Mouse (Mus musculus) liver, adult 2 months (tissue): ENCODE measurements around the gene Tshb.
A peak's percentile ranks its signal among the peaks of the same experiment; 100 is the strongest.

Experiments used
- CTCF ChIP-seq: fragments of 200-500 bp; IDR thresholded peaks from 2 replicates; pipeline ENCODE4 v1.5.1; 2011; ENCODE audit warnings: low read depth, low read length, control low read depth
- POLR2A ChIP-seq: fragments of 200-500 bp; IDR thresholded peaks from 2 replicates; pipeline ENCODE4 v1.6.1; 2011; ENCODE audit warnings: low read length, control low read depth; ENCODE audit not compliant: insufficient read depth; ENCODE audit errors: extremely low read depth

DNA sequence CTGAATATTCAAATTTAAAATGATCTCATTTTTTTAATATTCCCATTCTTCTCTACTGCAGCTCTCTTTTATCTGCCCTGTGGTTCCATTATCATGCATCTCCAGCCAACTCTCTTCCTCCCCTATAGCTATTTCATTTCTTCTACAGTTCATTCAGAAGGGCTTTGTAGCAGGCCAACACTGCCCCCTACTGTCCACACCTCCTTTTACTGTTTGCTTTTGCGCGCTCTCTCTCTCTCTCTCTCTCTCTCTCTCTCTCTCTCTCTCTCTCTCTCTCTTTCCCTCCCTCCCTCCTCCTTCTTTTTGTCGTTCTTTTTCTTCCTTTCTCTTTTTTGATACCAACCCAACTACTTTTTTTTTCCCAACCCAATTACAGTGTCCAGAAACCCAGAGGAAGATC, 21.4 kb upstream of the Tshb start:
- TF ChIP-seq POLR2A: no peak
- peak; percentile 57; the same call in 1 of the 2 replicates for TF ChIP-seq CTCF
